Mouse (Mus musculus) myocyte (in vitro differentiated cells): Measurements from ENCODE around the gene Arhgef17. TPM values are rescaled to one million over a fixed set of nuclear protein-coding genes. Genes with fewer than 3 reads are reported as not detected.

ENCODE experiments used
- H3K27me3 ChIP-seq: one replicate; pipeline ENCODE4 v1.6.1; 2011; ENCODE audit not compliant: control insufficient read depth, insufficient read depth, insufficient read length
- H3K36me3 ChIP-seq: one replicate; pipeline ENCODE4 v1.6.1; 2011; ENCODE audit not compliant: control insufficient read depth, insufficient read depth
- H3K4me2 ChIP-seq: one replicate; pipeline ENCODE4 v1.6.1; 2011; ENCODE audit warnings: low read depth, control low read depth
- H3K4me3 ChIP-seq: one replicate; pipeline ENCODE4 v1.5.1; 2011; ENCODE audit warnings: mild to moderate bottlenecking, control low read depth, moderate library complexity
- H3K79me2 ChIP-seq: one replicate; pipeline ENCODE4 v1.6.1; 2011; ENCODE audit not compliant: control insufficient read depth, insufficient read depth
- H3ac ChIP-seq: one replicate; pipeline ENCODE4 v1.6.1; 2011; ENCODE audit not compliant: control insufficient read depth, insufficient read length
- CEBPB ChIP-seq: IDR thresholded peaks from 2 replicates; pipeline ENCODE4 v1.6.1; 2011; ENCODE audit warnings: mild to moderate bottlenecking, moderate library complexity; ENCODE audit not compliant: poor library complexity, insufficient read depth, severe bottlenecking
- E2F4 ChIP-seq: IDR thresholded peaks from one replicate; pipeline ENCODE4 v1.6.1; 2011; ENCODE audit warnings: mild to moderate bottlenecking, control low read depth, moderate library complexity; ENCODE audit not compliant: insufficient read depth
- MAX ChIP-seq: IDR thresholded peaks from one replicate; pipeline ENCODE4 v1.6.1; 2011; ENCODE audit warnings: low read depth, mild to moderate bottlenecking, control low read depth
- MYOD1 ChIP-seq, 3 experiments: IDR thresholded peaks; one replicate each; pipeline ENCODE4 v1.6.1; 2011; ENCODE audit warnings: control low read depth in 2 of 3, low read depth in 2 of 3, mild to moderate bottlenecking in 2 of 3, moderate library complexity in 1 of 3; ENCODE audit not compliant: insufficient read length in 2 of 3, control insufficient read depth in 1 of 3
- MYOG ChIP-seq, 3 experiments: IDR thresholded peaks; one replicate each; pipeline ENCODE4 v1.6.1; 2011; ENCODE audit warnings: control low read depth in 2 of 3, low read depth in 2 of 3, mild to moderate bottlenecking in 2 of 3; ENCODE audit not compliant: insufficient read length in 2 of 3, control insufficient read depth in 1 of 3, insufficient read depth in 1 of 3
- POLR2A ChIP-seq: IDR thresholded peaks from one replicate; pipeline ENCODE4 v1.6.1; 2011; ENCODE audit warnings: low read depth, mild to moderate bottlenecking, control low read depth, moderate library complexity; ENCODE audit not compliant: insufficient read length
- POLR2AphosphoS2 ChIP-seq: IDR thresholded peaks from one replicate; pipeline ENCODE4 v1.6.1; 2011; ENCODE audit warnings: low read depth, control low read depth; ENCODE audit not compliant: insufficient read length
- REST ChIP-seq: IDR thresholded peaks from one replicate; pipeline ENCODE4 v1.6.1; 2011; ENCODE audit warnings: mild to moderate bottlenecking, control low read depth, moderate library complexity; ENCODE audit not compliant: insufficient read depth, insufficient read length
- SRF ChIP-seq: IDR thresholded peaks from one replicate; pipeline ENCODE4 v1.6.1; 2011; ENCODE audit warnings: low read depth; ENCODE audit not compliant: control insufficient read depth, insufficient read length
- TCF12 ChIP-seq: IDR thresholded peaks from one replicate; pipeline ENCODE4 v1.6.1; 2011; ENCODE audit warnings: mild to moderate bottlenecking, control low read depth; ENCODE audit not compliant: poor library complexity, insufficient read depth, severe bottlenecking
- TCF3 ChIP-seq: IDR thresholded peaks from one replicate; pipeline ENCODE4 v1.6.1; 2011; ENCODE audit warnings: low read depth, control low read depth; ENCODE audit not compliant: insufficient read length
- USF1 ChIP-seq: IDR thresholded peaks from one replicate; pipeline ENCODE4 v1.6.1; 2011; ENCODE audit warnings: low read depth, mild to moderate bottlenecking, control low read depth, moderate library complexity
- polyA plus RNA-seq: library from polyadenylated mRNA; unstranded; fragments of >200 nt; fragmentation: generic; extraction: Trizol; gene quantifications from one replicate; pipeline ENCODE4 v1.2.1, GENCODE M21; 2012; ENCODE audit warnings: missing spikeins

The Arhgef17 gene
- polyA plus RNA-seq, 1 experiment = 24.7 TPM

DNA sequence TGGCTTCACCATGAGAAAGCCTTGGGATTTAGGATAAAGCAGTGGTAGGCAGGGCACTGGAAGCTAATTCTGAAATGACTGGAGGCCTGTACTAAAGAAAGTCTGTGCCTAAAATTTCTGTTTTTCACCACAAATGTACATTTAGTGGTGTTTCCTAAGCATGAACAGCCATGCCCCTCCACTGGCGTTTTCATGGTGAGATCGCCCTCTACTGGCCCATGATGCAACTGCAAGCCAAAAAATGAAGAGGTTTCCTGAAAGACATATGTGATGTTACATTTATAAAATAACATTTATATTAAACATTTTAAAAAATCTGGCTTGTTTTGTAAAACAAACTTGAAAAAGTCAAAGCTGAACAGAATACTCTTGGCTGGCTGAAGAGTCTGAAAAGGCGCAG lies 45.4 kb downstream of the Arhgef17 start:
- Histone ChIP-seq H3K27me3 (no peaks in the 10 kb centered on the region), H3K4me2 (no peak overlapping the region), H3ac (no peak overlapping the region), H3K79me2 (no peaks in the 10 kb centered on the region), H3K36me3 (peaks cover 4% of the 10 kb centered on the region), H3K4me3 (no peak overlapping the region)
- no peak for TF ChIP-seq MYOG (IDR thresholded peaks at IDR 0.05; ENCODE audit: control insufficient read depth in 1 of 3, insufficient read depth in 1 of 3, insufficient read length in 2 of 3, low read depth in 2 of 3)
- TF ChIP-seq MAX = no peak
- TF ChIP-seq MYOD1 (IDR thresholded peaks at IDR 0.05; ENCODE audit: control insufficient read depth in 1 of 3, insufficient read length in 2 of 3, low read depth in 2 of 3) = no peak
- TF ChIP-seq TCF12 = no peak
- no peak for TF ChIP-seq SRF
- no peak for TF ChIP-seq USF1
- TF ChIP-seq POLR2A = no peak
- TF ChIP-seq E2F4 = no peak
- no peak for TF ChIP-seq CEBPB
- TF ChIP-seq TCF3 = no peak
- TF ChIP-seq REST = no peak
- TF ChIP-seq POLR2AphosphoS2 = no peak

DNA sequence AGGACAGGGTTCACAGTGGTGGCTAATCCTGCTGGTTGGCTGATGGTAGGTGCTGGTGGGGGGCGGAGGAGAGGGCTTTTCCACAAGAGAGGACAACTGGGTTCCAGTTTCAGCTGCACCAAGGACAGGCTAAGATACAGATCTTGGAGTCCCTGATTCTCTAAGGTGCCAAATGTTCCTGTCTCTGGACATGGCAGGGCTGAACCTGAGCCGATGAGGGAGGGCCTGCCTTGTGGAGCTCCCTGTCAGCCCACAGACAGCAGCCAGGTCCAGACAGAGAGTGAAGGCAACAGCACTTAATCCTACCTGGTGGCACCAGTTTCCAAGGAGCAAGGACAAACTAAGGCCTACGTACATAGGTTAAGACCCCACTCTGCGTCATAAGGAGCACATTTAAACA lies 47.4 kb downstream of the Arhgef17 start:
- Histone ChIP-seq H3K79me2 (no peaks in the 10 kb centered on the region), H3K4me3 (no peak overlapping the region), H3ac (no peak overlapping the region), H3K36me3 (peaks cover 8% of the 10 kb centered on the region), H3K27me3 (no peaks in the 10 kb centered on the region), H3K4me2 (no peak overlapping the region)
- TF ChIP-seq TCF12 (no peak), POLR2AphosphoS2 (no peak), CEBPB (no peak), POLR2A (no peak), SRF (no peak), E2F4 (no peak), MYOG (IDR thresholded peaks at IDR 0.05; ENCODE audit: control insufficient read depth in 1 of 3, insufficient read depth in 1 of 3, insufficient read length in 2 of 3, low read depth in 2 of 3) (no peak), USF1 (no peak), REST (no peak), MYOD1 (IDR thresholded peaks at IDR 0.05; ENCODE audit: control insufficient read depth in 1 of 3, insufficient read length in 2 of 3, low read depth in 2 of 3) (no peak), TCF3 (no peak), MAX (no peak)

DNA sequence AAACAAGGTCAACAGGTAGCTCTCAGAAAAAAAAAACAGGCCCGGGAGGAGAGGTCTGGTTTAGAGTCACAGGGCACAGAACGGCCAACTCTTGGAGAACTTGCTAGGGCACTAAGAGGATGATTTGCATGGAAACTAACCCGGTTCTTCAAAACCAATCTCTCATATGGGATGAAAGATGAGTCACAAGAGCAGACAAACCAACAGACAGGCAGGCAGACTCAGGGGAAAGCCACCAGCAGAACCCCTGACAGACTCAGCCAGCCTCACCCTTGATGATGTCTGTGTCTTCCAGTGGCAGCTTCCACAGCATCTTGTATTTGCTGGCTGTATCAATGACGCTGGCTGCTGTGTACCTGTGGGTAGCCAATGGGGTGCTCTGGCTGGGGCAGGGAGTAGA lies 50.0 kb downstream of the Arhgef17 start:
- Histone ChIP-seq H3K4me2 (no peak overlapping the region), H3K4me3 (no peak overlapping the region), H3K79me2 (no peaks in the 10 kb centered on the region), H3ac (no peak overlapping the region), H3K36me3 (peaks cover 20% of the 10 kb centered on the region), H3K27me3 (no peaks in the 10 kb centered on the region)
- TF ChIP-seq MYOD1 (IDR thresholded peaks at IDR 0.05; ENCODE audit: control insufficient read depth in 1 of 3, insufficient read length in 2 of 3, low read depth in 2 of 3) = no peak
- no peak for TF ChIP-seq MAX
- no peak for TF ChIP-seq USF1
- no peak for TF ChIP-seq SRF
- no peak for TF ChIP-seq TCF3
- no peak for TF ChIP-seq MYOG (IDR thresholded peaks at IDR 0.05; ENCODE audit: control insufficient read depth in 1 of 3, insufficient read depth in 1 of 3, insufficient read length in 2 of 3, low read depth in 2 of 3)
- no peak for TF ChIP-seq TCF12
- no peak for TF ChIP-seq REST
- no peak for TF ChIP-seq E2F4
- no peak for TF ChIP-seq POLR2A
- no peak for TF ChIP-seq CEBPB
- TF ChIP-seq POLR2AphosphoS2 = no peak

DNA sequence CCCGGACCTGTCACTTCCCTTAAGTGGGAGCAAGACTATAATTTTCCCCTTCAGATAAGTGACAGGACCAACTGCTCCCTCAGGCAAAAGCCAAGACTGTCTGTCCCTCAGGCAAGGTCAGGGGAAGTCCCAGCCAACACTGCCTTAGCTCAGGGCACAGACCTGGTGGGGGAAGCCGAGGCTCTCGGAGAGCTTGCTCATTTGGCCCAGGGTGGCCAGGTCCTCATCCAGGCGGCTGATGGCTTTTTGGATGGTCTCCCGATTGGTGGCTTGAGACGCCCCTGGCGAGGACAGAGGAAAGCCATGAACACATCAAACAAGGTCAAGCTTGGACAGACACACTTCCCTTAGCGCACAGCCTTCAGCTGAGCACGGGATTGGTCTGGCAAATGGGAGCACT lies 50.4 kb downstream of the Arhgef17 start:
- TF ChIP-seq E2F4 (no peak), MYOG (IDR thresholded peaks at IDR 0.05; ENCODE audit: control insufficient read depth in 1 of 3, insufficient read depth in 1 of 3, insufficient read length in 2 of 3, low read depth in 2 of 3) (no peak), TCF3 (no peak), TCF12 (no peak), MAX (no peak), POLR2A (no peak), MYOD1 (IDR thresholded peaks at IDR 0.05; ENCODE audit: control insufficient read depth in 1 of 3, insufficient read length in 2 of 3, low read depth in 2 of 3) (no peak), CEBPB (no peak), POLR2AphosphoS2 (no peak), USF1 (no peak), REST (no peak), SRF (no peak)
- no peak overlapping the region for H3ac ChIP-seq
- H3K4me2 ChIP-seq = no peak overlapping the region
- H3K4me3 ChIP-seq = no peak overlapping the region
- H3K27me3 ChIP-seq = no peaks in the 10 kb centered on the region
- peaks cover 21% of the 10 kb centered on the region for H3K36me3 ChIP-seq
- no peaks in the 10 kb centered on the region for H3K79me2 ChIP-seq

DNA sequence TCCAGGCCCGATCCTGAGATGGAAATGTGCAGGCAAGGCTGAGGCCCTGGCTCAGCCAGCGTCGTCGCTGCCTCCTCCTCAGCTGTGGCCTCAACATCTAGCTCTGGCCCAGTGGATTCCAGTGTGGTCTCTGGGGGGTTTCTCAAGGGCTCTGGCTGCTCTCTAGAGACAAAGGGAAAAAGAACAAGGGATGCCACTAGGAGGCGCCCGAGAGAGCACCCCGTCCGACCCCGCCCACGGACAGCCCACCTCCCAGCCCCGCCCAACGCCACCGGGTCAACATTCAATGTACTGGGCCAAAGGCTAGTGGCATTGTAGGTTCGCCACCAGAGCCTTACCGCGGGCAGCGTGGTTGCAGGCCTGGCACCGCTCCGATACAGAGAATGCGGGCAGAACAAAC lies 52.3 kb downstream of the Arhgef17 start:
- no peaks in the 10 kb centered on the region for H3K79me2 ChIP-seq
- TF ChIP-seq MYOG (IDR thresholded peaks at IDR 0.05; ENCODE audit: control insufficient read depth in 1 of 3, insufficient read depth in 1 of 3, insufficient read length in 2 of 3, low read depth in 2 of 3) (no peak), CEBPB (no peak), SRF (no peak), POLR2A (no peak), USF1 (no peak), E2F4 (no peak), POLR2AphosphoS2 (no peak), TCF3 (no peak), TCF12 (no peak), REST (no peak)
- H3K4me3 ChIP-seq = no peak overlapping the region
- H3K36me3 ChIP-seq = peaks cover 21% of the 10 kb centered on the region
- no peak overlapping the region for H3K4me2 ChIP-seq
- H3ac ChIP-seq = no peak overlapping the region
- no peaks in the 10 kb centered on the region for H3K27me3 ChIP-seq
